Mouse (Mus musculus): ENCODE measurements around the gene Kctd17. TPM values are rescaled to one million over a fixed set of nuclear protein-coding genes. Genes with fewer than 3 reads are reported as not detected.

Gene Kctd17
- polyA plus RNA-seq, 1 experiment from 2014 or later: 18.6 TPM

DNA sequence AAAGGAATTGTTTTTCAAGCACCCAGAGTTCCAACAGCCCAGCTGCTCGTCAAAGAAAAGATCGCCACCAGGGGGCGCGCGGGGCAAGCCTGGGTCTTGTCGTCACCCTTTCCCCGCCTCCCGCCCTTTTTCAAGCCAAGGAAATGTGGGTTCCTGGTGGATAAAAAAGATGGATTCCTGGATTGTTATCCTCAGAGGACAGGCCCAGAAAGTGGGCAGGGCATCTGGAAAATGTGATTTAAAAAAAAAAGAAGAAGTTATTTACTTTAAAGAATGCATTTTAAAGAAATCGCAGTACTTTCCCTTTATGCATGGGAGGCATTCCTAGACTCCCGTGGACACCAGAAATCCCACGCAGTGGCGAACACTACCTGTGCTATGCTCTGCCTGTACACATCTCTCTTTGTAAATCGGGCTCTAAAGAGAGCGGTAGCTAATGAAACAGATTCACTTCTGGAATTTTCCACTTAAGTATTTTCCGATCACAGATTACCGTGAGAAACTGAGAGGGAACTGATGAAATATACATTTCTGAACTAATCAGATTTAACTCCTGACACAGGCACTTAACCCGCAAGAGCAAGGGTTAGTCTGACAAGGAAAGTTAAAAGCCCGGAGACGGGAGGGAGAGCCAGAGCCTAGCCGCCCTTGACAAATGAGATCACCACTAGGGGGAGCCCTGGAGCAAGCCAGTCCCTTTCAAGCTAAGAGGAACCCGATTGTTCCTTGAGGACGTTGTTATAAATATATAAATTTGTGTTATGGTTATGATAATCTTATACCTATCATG, 19.6 kb downstream of the Kctd17 start:
- no peaks in the 10 kb centered on the region for H3K36me3 ChIP-seq (ENCODE audit: control insufficient read depth, insufficient read depth)
- H3K9ac ChIP-seq (ENCODE audit: low read depth, low read length): peak overlapping the region; percentile 35; the same call in 1 of the 2 replicates
- H3K4me1 ChIP-seq (replicated peaks; ENCODE audit: control insufficient read depth, insufficient read depth, low read length): 0 out of 2 replicates have a peak, but pooled peaks cover 3% of the 10 kb centered on the region
- peak; percentile 63 for ATAC-seq
- WGBS: 1% methylated on average over 22 of the region's 22 CpGs
- peak overlapping the region; percentile 74 for H3K4me2 ChIP-seq (replicated peaks; ENCODE audit: low read depth)
- no peaks in the 10 kb centered on the region for H3K27me3 ChIP-seq (replicated peaks; ENCODE audit: control insufficient read depth, insufficient read depth, low read length)
- TF ChIP-seq CTCF (IDR thresholded peaks at IDR 0.05; ENCODE audit: low read depth): peak; percentile 95
- H3K9me3 ChIP-seq (ENCODE audit: control insufficient read depth): no peaks in the 10 kb centered on the region
- peak overlapping the region; percentile 65 for H3K27ac ChIP-seq (ENCODE audit: low read depth, low read length)
- peak overlapping the region; percentile 30 for H3K4me3 ChIP-seq (ENCODE audit: low read depth, low read length)

GRCm38 (mm10) chr15:78449131-78449530, 20.8 kb downstream of the Kctd17 start:
- H3K4me2 ChIP-seq (replicated peaks; ENCODE audit: low read depth): no peak overlapping the region
- H3K27me3 ChIP-seq (replicated peaks; ENCODE audit: control insufficient read depth, insufficient read depth, low read length): no peaks in the 10 kb centered on the region

DNA sequence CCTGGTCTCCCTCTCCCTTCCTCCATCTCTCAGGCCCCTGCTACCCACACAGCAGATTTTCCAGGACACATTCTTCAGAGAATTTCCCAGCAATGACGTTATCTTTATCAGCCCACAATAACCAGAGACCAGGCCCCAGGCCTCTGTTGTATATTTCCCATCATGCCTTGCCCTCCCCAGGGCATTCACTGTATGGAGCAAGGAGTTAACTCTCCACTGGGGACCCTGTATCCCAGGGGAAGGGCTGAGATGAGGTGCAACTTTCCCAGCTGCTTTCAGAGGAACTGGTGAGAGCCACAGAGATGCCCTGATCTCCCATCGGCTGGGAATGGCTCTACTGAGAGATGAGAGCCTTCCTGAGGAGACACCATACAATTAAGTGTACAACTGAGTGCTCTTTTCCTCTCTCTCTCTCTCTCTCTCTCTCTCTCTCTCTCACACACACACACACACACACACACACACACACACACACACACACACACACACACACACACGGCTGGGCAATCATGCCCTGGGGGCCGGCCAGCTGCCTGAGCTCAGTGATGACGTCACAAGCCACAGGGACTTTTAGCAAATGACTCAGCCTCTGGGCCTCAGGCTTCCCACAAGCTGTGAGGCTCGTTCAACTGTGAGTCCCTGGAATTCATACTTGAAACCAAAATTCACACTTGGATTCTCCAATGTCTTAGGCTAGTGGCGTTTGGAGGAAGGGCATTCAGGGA, 21.5 kb downstream of the Kctd17 start:
- Histone ChIP-seq H3K4me1 (replicated peaks; ENCODE audit: control insufficient read depth, insufficient read depth, low read length) (0 out of 2 replicates have a peak, but pooled peaks cover 3% of the 10 kb centered on the region), H3K36me3 (ENCODE audit: control insufficient read depth, insufficient read depth) (no peaks in the 10 kb centered on the region; the same call in 1 of the 2 replicates), H3K27me3 (replicated peaks; ENCODE audit: control insufficient read depth, insufficient read depth, low read length) (no peaks in the 10 kb centered on the region), H3K4me3 (ENCODE audit: low read depth, low read length) (no peak overlapping the region), H3K9me3 (ENCODE audit: control insufficient read depth) (no peaks in the 10 kb centered on the region), H3K27ac (ENCODE audit: low read depth, low read length) (peak overlapping the region; percentile 41; the same call in 1 of the 2 replicates), H3K4me2 (replicated peaks; ENCODE audit: low read depth) (no peak overlapping the region), H3K9ac (ENCODE audit: low read depth, low read length) (no peak overlapping the region)
- TF ChIP-seq CTCF (IDR thresholded peaks at IDR 0.05; ENCODE audit: low read depth): no peak
- 34% methylated on average over 7 of the region's 7 CpGs for WGBS
- no peak for ATAC-seq

More at GRCm38 (mm10) chr15:78449131-78449530, 20.8 kb downstream of the Kctd17 start:
- no peak overlapping the region for H3K4me3 ChIP-seq (ENCODE audit: low read depth, low read length)
- no peak for TF ChIP-seq CTCF (IDR thresholded peaks at IDR 0.05; ENCODE audit: low read depth)
- H3K4me1 ChIP-seq (replicated peaks; ENCODE audit: control insufficient read depth, insufficient read depth, low read length): 0 out of 2 replicates have a peak, but pooled peaks cover 3% of the 10 kb centered on the region
- no peak for ATAC-seq
- 62% methylated on average over 6 of the region's 6 CpGs for WGBS
- H3K36me3 ChIP-seq (ENCODE audit: control insufficient read depth, insufficient read depth): no peaks in the 10 kb centered on the region; the same call in 1 of the 2 replicates
- H3K27ac ChIP-seq (ENCODE audit: low read depth, low read length): 0 out of 2 replicates have a peak overlapping the region, but pooled peaks have one; percentile 41
- no peak overlapping the region for H3K9ac ChIP-seq (ENCODE audit: low read depth, low read length)
- H3K9me3 ChIP-seq (ENCODE audit: control insufficient read depth): no peaks in the 10 kb centered on the region

DNA sequence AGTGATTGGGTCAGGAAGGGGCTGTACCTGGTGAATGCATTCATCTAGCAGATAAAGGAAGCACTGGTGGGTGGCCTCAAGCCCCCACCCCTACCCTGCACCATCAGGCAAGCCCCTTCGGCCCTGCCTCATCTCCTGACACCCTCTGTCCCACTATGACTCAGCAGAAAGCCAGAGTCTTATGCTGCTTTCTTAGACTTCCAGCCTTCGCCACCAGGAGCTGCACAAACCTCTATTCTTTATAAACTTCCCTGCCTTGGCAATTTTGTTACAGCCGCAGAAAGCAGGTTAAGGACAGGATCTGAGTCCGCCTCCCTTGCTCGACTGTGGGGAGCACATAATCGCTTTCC, 22.0 kb downstream of the Kctd17 start:
- Histone ChIP-seq H3K4me2 (replicated peaks; ENCODE audit: low read depth) (no peak overlapping the region), H3K27me3 (replicated peaks; ENCODE audit: control insufficient read depth, insufficient read depth, low read length) (no peaks in the 10 kb centered on the region), H3K9me3 (ENCODE audit: control insufficient read depth) (no peaks in the 10 kb centered on the region), H3K4me3 (ENCODE audit: low read depth, low read length) (no peak overlapping the region), H3K27ac (ENCODE audit: low read depth, low read length) (peak overlapping the region; percentile 17; the same call in 1 of the 2 replicates), H3K4me1 (replicated peaks; ENCODE audit: control insufficient read depth, insufficient read depth, low read length) (0 out of 2 replicates have a peak, but pooled peaks cover 3% of the 10 kb centered on the region), H3K36me3 (ENCODE audit: control insufficient read depth, insufficient read depth) (no peaks in the 10 kb centered on the region; the same call in 1 of the 2 replicates), H3K9ac (ENCODE audit: low read depth, low read length) (no peak overlapping the region)
- TF ChIP-seq CTCF (IDR thresholded peaks at IDR 0.05; ENCODE audit: low read depth): 0 out of 2 replicates have a peak, but pooled peaks have one; percentile 13
- WGBS: 89% methylated on average over 6 of the region's 6 CpGs
- no peak for ATAC-seq

- ATAC-seq: no peak
- WGBS: 69% methylated on average over 2 of the region's 2 CpGs
- H3K27ac ChIP-seq (ENCODE audit: low read depth, low read length): no peak overlapping the region
- no peak overlapping the region for H3K4me2 ChIP-seq (replicated peaks; ENCODE audit: low read depth)
- no peaks in the 10 kb centered on the region for H3K9me3 ChIP-seq (ENCODE audit: control insufficient read depth)
- no peak overlapping the region for H3K4me3 ChIP-seq (ENCODE audit: low read depth, low read length)
- H3K36me3 ChIP-seq (ENCODE audit: control insufficient read depth, insufficient read depth): no peaks in the 10 kb centered on the region; the same call in 1 of the 2 replicates
- H3K4me1 ChIP-seq (replicated peaks; ENCODE audit: control insufficient read depth, insufficient read depth, low read length): 0 out of 2 replicates have a peak, but pooled peaks cover 3% of the 10 kb centered on the region
- no peak for TF ChIP-seq CTCF (IDR thresholded peaks at IDR 0.05; ENCODE audit: low read depth)
- H3K27me3 ChIP-seq (replicated peaks; ENCODE audit: control insufficient read depth, insufficient read depth, low read length): no peaks in the 10 kb centered on the region
- no peak overlapping the region for H3K9ac ChIP-seq (ENCODE audit: low read depth, low read length)
These were observed 22.8 kb downstream of the Kctd17 start for GRCm38 (mm10) chr15:78451201-78451600.

DNA sequence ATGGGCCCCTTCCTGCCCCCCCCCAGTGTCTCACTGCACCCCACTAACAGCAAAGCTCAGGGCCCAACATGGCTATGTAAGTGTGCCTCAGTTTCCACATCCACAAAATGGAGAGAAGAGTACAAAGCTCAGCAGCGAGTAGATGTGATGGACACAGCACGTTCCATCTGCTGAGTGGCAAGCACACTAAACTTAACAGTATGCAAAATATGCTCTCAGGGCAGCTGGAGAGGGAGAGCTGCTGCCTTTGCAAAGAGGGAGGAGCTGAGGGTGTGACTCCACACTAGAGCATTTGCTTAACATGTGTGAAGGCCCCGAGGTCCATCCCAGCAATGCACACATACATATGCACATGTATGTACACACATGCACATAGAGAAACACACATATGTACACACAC, 24.6 kb downstream of the Kctd17 start:
- Histone ChIP-seq H3K4me2 (replicated peaks; ENCODE audit: low read depth) (no peak overlapping the region), H3K4me3 (ENCODE audit: low read depth, low read length) (no peak overlapping the region), H3K9ac (ENCODE audit: low read depth, low read length) (no peak overlapping the region), H3K27ac (ENCODE audit: low read depth, low read length) (no peak overlapping the region), H3K4me1 (replicated peaks; ENCODE audit: control insufficient read depth, insufficient read depth, low read length) (0 out of 2 replicates have a peak, but pooled peaks cover 3% of the 10 kb centered on the region), H3K9me3 (ENCODE audit: control insufficient read depth) (no peaks in the 10 kb centered on the region), H3K27me3 (replicated peaks; ENCODE audit: control insufficient read depth, insufficient read depth, low read length) (no peaks in the 10 kb centered on the region), H3K36me3 (ENCODE audit: control insufficient read depth, insufficient read depth) (no peaks in the 10 kb centered on the region; the same call in 1 of the 2 replicates)
- no peak for ATAC-seq
- no peak for TF ChIP-seq CTCF (IDR thresholded peaks at IDR 0.05; ENCODE audit: low read depth)
- WGBS: 72% methylated on average over 3 of the region's 3 CpGs
